Mouse (Mus musculus) kidney, embryonic 14.5 days (tissue): ENCODE measurements around the gene Scn1b. TPM values are rescaled to one million over a fixed set of nuclear protein-coding genes. Genes with fewer than 3 reads are reported as not detected.

Experiments
- ATAC-seq: fragments of 200-750 bp; cut with Nextera tagmentation; 2 replicates; pipeline ENCODE4 v1.8.0; 2017; ENCODE audit warnings: moderate number of reproducible peaks, mild to moderate bottlenecking, moderate TSS enrichment, moderate library complexity; ENCODE audit not compliant: low FRiP score, low TSS enrichment
- H3K27ac ChIP-seq: fragments of 300-500 bp; sonication (generic); 2 replicates; pipeline ENCODE4 v1.5.1; 2014; ENCODE audit warnings: low read depth, mild to moderate bottlenecking, low read length, moderate library complexity, mixed read lengths
- H3K27me3 ChIP-seq: fragments of 300-500 bp; sonication (generic); 2 replicates; pipeline ENCODE4 v1.6.1; 2014; ENCODE audit warnings: mild to moderate bottlenecking, low read length; ENCODE audit not compliant: control insufficient read depth, insufficient read depth
- H3K36me3 ChIP-seq: fragments of 300-500 bp; sonication (generic); 2 replicates; pipeline ENCODE4 v1.6.1; 2014; ENCODE audit warnings: low read length, mixed read lengths; ENCODE audit not compliant: control insufficient read depth, insufficient read depth
- H3K4me1 ChIP-seq: fragments of 300-500 bp; sonication (generic); 2 replicates; pipeline ENCODE4 v1.6.1; 2014; ENCODE audit warnings: low read length, mixed read lengths; ENCODE audit not compliant: control insufficient read depth, insufficient read depth
- H3K4me2 ChIP-seq: fragments of 300-500 bp; sonication (generic); replicated peaks from 2 replicates; pipeline ENCODE4 v1.6.1; 2014; ENCODE audit warnings: low read depth, mild to moderate bottlenecking, low read length
- H3K4me3 ChIP-seq: fragments of 300-500 bp; sonication (generic); 2 replicates; pipeline ENCODE4 v1.5.1; 2014; ENCODE audit warnings: mild to moderate bottlenecking, low read length
- H3K9ac ChIP-seq: fragments of 300-500 bp; sonication (generic); 2 replicates; pipeline ENCODE4 v1.6.1; 2014; ENCODE audit warnings: low read depth, mild to moderate bottlenecking, low read length, moderate library complexity
- H3K9me3 ChIP-seq: fragments of 300-500 bp; sonication (generic); 2 replicates; pipeline ENCODE4 v1.6.1; 2016; ENCODE audit warnings: low read length; ENCODE audit not compliant: control insufficient read depth
- WGBS: fragments of 180-500 bp; shearing (Covaris S2); extraction: QIAGEN DNeasy Blood & Tissue Kit; methylation state at CpG from one replicate; pipeline ENCODE4 v1.1.7; 2014; 5-methylcytosine and 5-hydroxymethylcytosine counted together
- polyA plus RNA-seq: library from polyadenylated mRNA; unstranded; fragments of >200 nt; fragmentation: Nextera tagmentation; extraction: Ambion mirVana; gene quantifications from 2 replicates; pipeline ENCODE4 v1.2.1, GENCODE M21; 2014

The Scn1b gene
- polyA plus RNA-seq, 1 experiment from 2014 or later: 1.6 TPM

GRCm38 (mm10) chr7:31105061-31105768, 21.6 kb downstream of the Scn1b start:
- Histone ChIP-seq H3K27ac (no peak overlapping the region), H3K9ac (no peak overlapping the region), H3K4me1 (no peaks in the 10 kb centered on the region), H3K4me3 (no peak overlapping the region), H3K9me3 (no peaks in the 10 kb centered on the region), H3K36me3 (no peaks in the 10 kb centered on the region), H3K4me2 (no peak overlapping the region), H3K27me3 (no peaks in the 10 kb centered on the region)
- 49% methylated on average over 15 of the region's 15 CpGs for WGBS
- ATAC-seq: no peak

GRCm38 (mm10) chr7:31100786-31101185, 26.0 kb downstream of the Scn1b start:
- WGBS: 85% methylated on average over 14 of the region's 14 CpGs
- no peak for ATAC-seq
- Histone ChIP-seq H3K4me3 (no peak overlapping the region), H3K9me3 (no peaks in the 10 kb centered on the region; the same call in 1 of the 2 replicates), H3K4me2 (no peak overlapping the region), H3K36me3 (no peaks in the 10 kb centered on the region), H3K9ac (no peak overlapping the region), H3K27me3 (no peaks in the 10 kb centered on the region), H3K27ac (no peak overlapping the region), H3K4me1 (no peaks in the 10 kb centered on the region)

- WGBS: 86% methylated on average over 6 of the region's 6 CpGs
- Histone ChIP-seq H3K27ac (no peak overlapping the region), H3K9ac (no peak overlapping the region), H3K4me1 (no peaks in the 10 kb centered on the region), H3K27me3 (no peaks in the 10 kb centered on the region), H3K9me3 (no peaks in the 10 kb centered on the region; the same call in 1 of the 2 replicates), H3K4me2 (no peak overlapping the region), H3K4me3 (no peak overlapping the region), H3K36me3 (no peaks in the 10 kb centered on the region)
- ATAC-seq: no peak
These were observed 27.2 kb downstream of the Scn1b start for GRCm38 (mm10) chr7:31099612-31099982.

- no peak for ATAC-seq
These were observed 27.8 kb downstream of the Scn1b start for GRCm38 (mm10) chr7:31098697-31099611.

GRCm38 (mm10) chr7:31097583-31098248, 29.1 kb downstream of the Scn1b start:
- Histone ChIP-seq H3K9ac (0 out of 2 replicates have a peak overlapping the region, but pooled peaks have one; percentile 12), H3K27me3 (no peaks in the 10 kb centered on the region), H3K9me3 (no peaks in the 10 kb centered on the region; the same call in 1 of the 2 replicates), H3K36me3 (no peaks in the 10 kb centered on the region), H3K4me3 (peak overlapping the region; percentile 13; the same call in 1 of the 2 replicates), H3K4me1 (no peaks in the 10 kb centered on the region), H3K27ac (no peak overlapping the region), H3K4me2 (peak overlapping the region; percentile 33)
- ATAC-seq: peak; percentile 92
- 37% methylated on average over 19 of the region's 20 CpGs for WGBS

More at GRCm38 (mm10) chr7:31098697-31099611, 27.8 kb downstream of the Scn1b start:
- WGBS: 75% methylated on average over 22 of the region's 22 CpGs
- Histone ChIP-seq H3K4me1 (no peaks in the 10 kb centered on the region), H3K9me3 (no peaks in the 10 kb centered on the region; the same call in 1 of the 2 replicates), H3K4me3 (no peak overlapping the region), H3K9ac (no peak overlapping the region), H3K4me2 (no peak overlapping the region), H3K27me3 (no peaks in the 10 kb centered on the region), H3K36me3 (no peaks in the 10 kb centered on the region), H3K27ac (no peak overlapping the region)

- Histone ChIP-seq H3K36me3 (no peaks in the 10 kb centered on the region), H3K27me3 (no peaks in the 10 kb centered on the region), H3K27ac (no peak overlapping the region), H3K9me3 (no peaks in the 10 kb centered on the region; the same call in 1 of the 2 replicates), H3K4me2 (no peak overlapping the region), H3K4me1 (no peaks in the 10 kb centered on the region), H3K4me3 (no peak overlapping the region), H3K9ac (no peak overlapping the region)
- no peak for ATAC-seq
- 74% methylated on average over 9 of the region's 9 CpGs for WGBS
These were observed 29.8 kb downstream of the Scn1b start for GRCm38 (mm10) chr7:31096892-31097564.

GRCm38 (mm10) chr7:31094774-31095501, 31.9 kb downstream of the Scn1b start:
- no peak for ATAC-seq
- Histone ChIP-seq H3K9ac (no peak overlapping the region), H3K36me3 (no peaks in the 10 kb centered on the region), H3K9me3 (no peaks in the 10 kb centered on the region; the same call in 1 of the 2 replicates), H3K4me1 (no peaks in the 10 kb centered on the region), H3K4me3 (no peak overlapping the region), H3K27ac (no peak overlapping the region), H3K4me2 (no peak overlapping the region), H3K27me3 (no peaks in the 10 kb centered on the region)
- WGBS: 38% methylated on average over 12 of the region's 12 CpGs

- H3K36me3 ChIP-seq: no peaks in the 10 kb centered on the region
- no peak overlapping the region for H3K9ac ChIP-seq
- no peak for ATAC-seq
- WGBS: 78% methylated on average over 2 of the region's 2 CpGs
- H3K4me1 ChIP-seq: no peaks in the 10 kb centered on the region
- H3K27me3 ChIP-seq: no peaks in the 10 kb centered on the region
- H3K9me3 ChIP-seq: no peaks in the 10 kb centered on the region
- no peak overlapping the region for H3K4me3 ChIP-seq
- H3K4me2 ChIP-seq: no peak overlapping the region
- no peak overlapping the region for H3K27ac ChIP-seq
These were observed 37.1 kb downstream of the Scn1b start for GRCm38 (mm10) chr7:31089721-31090120.
